Mouse (Mus musculus): ENCODE results near the gene Neo1. TPM values are rescaled to one million over a fixed set of nuclear protein-coding genes. Genes with fewer than 3 reads are reported as not detected.

The Neo1 gene
- polyA plus RNA-seq, 1 experiment = 5.8 TPM

DNA sequence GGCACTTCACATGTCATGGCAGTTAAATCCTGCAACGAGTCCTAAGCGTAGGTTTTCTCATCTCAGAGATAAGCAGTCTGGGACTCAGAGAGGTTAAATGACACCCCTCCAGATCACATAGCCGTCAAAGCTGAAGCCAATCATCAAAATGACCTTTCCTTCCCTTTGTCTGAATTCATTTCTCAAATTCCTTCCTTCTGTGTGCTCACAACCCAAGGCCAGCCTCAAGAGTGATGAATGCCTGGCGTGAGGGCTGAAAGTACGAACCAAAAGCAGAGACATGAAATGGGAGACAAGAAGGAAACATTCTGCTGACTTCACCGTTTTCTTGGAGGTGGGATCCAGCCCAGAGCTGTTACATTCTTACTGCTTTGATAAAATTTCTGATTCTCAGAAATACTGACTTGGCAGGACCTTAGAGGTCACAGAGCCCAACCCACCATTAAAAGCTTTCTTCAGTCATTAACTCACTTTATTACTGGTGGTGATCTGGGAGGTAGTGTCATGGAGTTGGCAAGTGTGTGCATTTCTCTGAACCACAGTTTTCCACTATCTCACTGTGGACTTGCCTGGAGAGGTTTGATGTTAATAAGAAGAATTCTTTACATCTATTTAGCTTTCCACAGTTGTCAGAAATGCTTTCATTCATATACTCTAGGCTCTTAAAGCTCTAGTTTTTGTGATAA, 29.5 kb upstream of the Neo1 start:
- DNase-seq = no peak
- H3K27me3 ChIP-seq (ENCODE audit: control insufficient read depth, insufficient read depth, low read length) = no peaks in the 10 kb centered on the region
- H3K27ac ChIP-seq (ENCODE audit: control insufficient read depth, insufficient read depth, low read length) = no peak overlapping the region
- 84% methylated on average over 6 of the region's 6 CpGs for WGBS
- no peak overlapping the region for H3K4me3 ChIP-seq (ENCODE audit: control insufficient read depth, insufficient read depth, low read length)
- H3K36me3 ChIP-seq (ENCODE audit: control insufficient read depth, insufficient read depth, low read length) = no peaks in the 10 kb centered on the region
- no peaks in the 10 kb centered on the region for H3K4me1 ChIP-seq (replicated peaks; ENCODE audit: control insufficient read depth, insufficient read depth, low read length)
- TF ChIP-seq POLR2A (IDR thresholded peaks at IDR 0.05; ENCODE audit: control insufficient read depth, extremely low read depth, insufficient read depth, low read length, poor library complexity) (no peak), CTCF (IDR thresholded peaks at IDR 0.05; ENCODE audit: borderline replicate concordance, control insufficient read depth, extremely low read depth, insufficient read depth, low read length, poor library complexity) (no peak)

DNA sequence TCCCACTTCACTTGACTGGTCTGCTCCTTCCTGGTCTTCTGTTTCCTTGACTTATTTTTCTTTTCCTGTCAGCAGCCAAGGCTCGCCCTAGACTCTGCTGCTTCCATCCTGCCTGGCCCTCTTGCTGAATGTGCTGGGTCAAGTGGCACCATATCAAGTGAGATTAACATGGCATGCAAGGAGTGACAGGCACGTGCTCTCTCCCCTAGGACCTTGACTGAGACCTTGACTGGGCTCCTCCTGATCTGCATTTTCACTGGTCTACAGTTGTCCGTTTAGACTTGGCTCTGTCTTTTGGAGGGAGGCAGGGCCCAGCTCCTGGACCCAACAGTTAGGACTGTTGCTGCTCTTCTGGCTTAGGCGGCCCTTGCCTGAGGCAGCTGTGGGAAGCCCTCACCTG, 26.2 kb upstream of the Neo1 start:
- no peak for DNase-seq
- no peak overlapping the region for H3K4me3 ChIP-seq (ENCODE audit: control insufficient read depth, insufficient read depth, low read length)
- H3K36me3 ChIP-seq (ENCODE audit: control insufficient read depth, insufficient read depth, low read length) = no peaks in the 10 kb centered on the region
- no peaks in the 10 kb centered on the region for H3K4me1 ChIP-seq (replicated peaks; ENCODE audit: control insufficient read depth, insufficient read depth, low read length)
- H3K27me3 ChIP-seq (ENCODE audit: control insufficient read depth, insufficient read depth, low read length) = no peaks in the 10 kb centered on the region
- no peak overlapping the region for H3K27ac ChIP-seq (ENCODE audit: control insufficient read depth, insufficient read depth, low read length)
- 73% methylated on average over 4 of the region's 4 CpGs for WGBS
- TF ChIP-seq CTCF (IDR thresholded peaks at IDR 0.05; ENCODE audit: borderline replicate concordance, control insufficient read depth, extremely low read depth, insufficient read depth, low read length, poor library complexity) (no peak), POLR2A (IDR thresholded peaks at IDR 0.05; ENCODE audit: control insufficient read depth, extremely low read depth, insufficient read depth, low read length, poor library complexity) (no peak)

DNA sequence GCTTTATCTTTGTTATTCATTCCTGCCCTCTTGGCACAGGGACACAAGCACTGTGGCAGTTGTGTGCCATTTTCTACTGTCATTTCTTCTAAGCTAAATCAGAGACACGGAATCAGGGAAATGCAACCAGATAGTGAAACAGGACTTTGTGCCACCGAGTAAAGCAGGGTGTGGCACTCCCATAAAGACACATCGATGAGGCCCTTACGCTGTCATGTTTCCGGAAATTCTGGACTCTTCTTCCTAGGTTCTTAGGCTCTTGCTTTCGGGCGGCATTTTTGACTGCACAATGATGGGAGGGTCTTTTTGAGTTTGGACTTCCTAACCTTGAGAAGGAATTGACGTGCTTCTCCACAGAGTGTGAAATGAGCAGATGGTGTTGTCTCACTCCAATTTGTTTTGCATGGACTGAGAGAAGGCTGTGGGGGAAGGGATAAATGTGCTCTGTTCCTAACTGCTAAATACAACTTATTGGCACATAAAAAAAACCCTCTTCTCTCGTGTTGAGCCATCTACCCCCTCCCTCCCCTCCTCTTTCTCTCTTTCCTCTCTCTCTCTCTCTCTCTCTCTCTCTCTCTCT, 23.9 kb upstream of the Neo1 start:
- H3K27ac ChIP-seq (ENCODE audit: control insufficient read depth, insufficient read depth, low read length) = no peak overlapping the region
- WGBS = 90% methylated on average over 9 of the region's 9 CpGs
- H3K36me3 ChIP-seq (ENCODE audit: control insufficient read depth, insufficient read depth, low read length) = no peaks in the 10 kb centered on the region
- no peak for TF ChIP-seq POLR2A (IDR thresholded peaks at IDR 0.05; ENCODE audit: control insufficient read depth, extremely low read depth, insufficient read depth, low read length, poor library complexity)
- DNase-seq = no peak
- H3K4me3 ChIP-seq (ENCODE audit: control insufficient read depth, insufficient read depth, low read length) = no peak overlapping the region
- H3K4me1 ChIP-seq (replicated peaks; ENCODE audit: control insufficient read depth, insufficient read depth, low read length) = no peaks in the 10 kb centered on the region
- no peaks in the 10 kb centered on the region for H3K27me3 ChIP-seq (ENCODE audit: control insufficient read depth, insufficient read depth, low read length)

DNA sequence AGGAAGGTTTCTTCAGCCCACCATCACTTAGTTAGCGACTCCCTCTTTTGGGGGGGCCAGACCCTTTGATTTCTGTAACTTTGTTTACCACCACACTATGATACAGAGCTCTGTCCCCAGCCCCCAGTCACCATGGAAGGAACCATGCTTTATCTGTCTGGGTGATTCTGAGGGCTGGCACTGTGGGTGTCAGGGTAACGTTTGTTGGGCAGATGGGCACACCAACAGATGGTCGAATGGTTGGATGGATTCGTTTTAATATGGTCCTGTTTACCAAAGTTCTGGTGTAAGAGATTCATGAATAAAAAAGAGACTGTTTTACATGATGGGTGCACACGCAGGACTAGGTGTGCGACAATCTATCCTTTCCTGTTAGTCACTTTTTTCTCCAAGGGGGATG, 22.9 kb upstream of the Neo1 start:
- no peaks in the 10 kb centered on the region for H3K27me3 ChIP-seq (ENCODE audit: control insufficient read depth, insufficient read depth, low read length)
- H3K36me3 ChIP-seq (ENCODE audit: control insufficient read depth, insufficient read depth, low read length) = no peaks in the 10 kb centered on the region
- no peak for DNase-seq
- no peak overlapping the region for H3K4me3 ChIP-seq (ENCODE audit: control insufficient read depth, insufficient read depth, low read length)
- TF ChIP-seq POLR2A (IDR thresholded peaks at IDR 0.05; ENCODE audit: control insufficient read depth, extremely low read depth, insufficient read depth, low read length, poor library complexity) = no peak
- TF ChIP-seq CTCF (IDR thresholded peaks at IDR 0.05; ENCODE audit: borderline replicate concordance, control insufficient read depth, extremely low read depth, insufficient read depth, low read length, poor library complexity) = no peak
- WGBS = 92% methylated on average over 6 of the region's 6 CpGs
- no peaks in the 10 kb centered on the region for H3K4me1 ChIP-seq (replicated peaks; ENCODE audit: control insufficient read depth, insufficient read depth, low read length)
- H3K27ac ChIP-seq (ENCODE audit: control insufficient read depth, insufficient read depth, low read length) = no peak overlapping the region

DNA sequence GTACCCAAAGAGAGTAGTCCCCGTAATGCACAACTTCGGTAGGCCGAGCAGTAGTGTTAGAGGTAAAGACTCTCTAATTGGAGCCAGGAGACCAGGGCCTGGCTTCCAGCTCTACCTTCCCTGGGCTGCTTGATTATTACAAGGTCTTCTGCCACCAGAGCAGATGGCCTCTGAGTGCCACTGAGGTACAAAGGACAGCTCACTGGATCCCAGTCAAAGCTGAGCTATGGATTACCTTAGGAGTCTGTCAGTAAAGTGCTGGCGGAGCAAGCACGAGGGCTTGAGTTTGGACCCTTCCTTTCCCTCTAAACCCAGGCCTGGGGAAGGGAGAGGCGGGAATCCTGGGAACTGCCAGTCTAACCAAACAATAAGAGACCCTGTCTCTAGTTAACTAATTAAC, 21.8 kb upstream of the Neo1 start:
- Histone ChIP-seq H3K27ac (ENCODE audit: control insufficient read depth, insufficient read depth, low read length) (no peak overlapping the region), H3K4me1 (replicated peaks; ENCODE audit: control insufficient read depth, insufficient read depth, low read length) (no peaks in the 10 kb centered on the region), H3K36me3 (ENCODE audit: control insufficient read depth, insufficient read depth, low read length) (no peaks in the 10 kb centered on the region), H3K27me3 (ENCODE audit: control insufficient read depth, insufficient read depth, low read length) (no peaks in the 10 kb centered on the region), H3K4me3 (ENCODE audit: control insufficient read depth, insufficient read depth, low read length) (no peak overlapping the region)
- TF ChIP-seq CTCF (IDR thresholded peaks at IDR 0.05; ENCODE audit: borderline replicate concordance, control insufficient read depth, extremely low read depth, insufficient read depth, low read length, poor library complexity) = no peak
- TF ChIP-seq POLR2A (IDR thresholded peaks at IDR 0.05; ENCODE audit: control insufficient read depth, extremely low read depth, insufficient read depth, low read length, poor library complexity) = no peak
- DNase-seq = no peak
- WGBS = 95% methylated on average over 6 of the region's 6 CpGs

DNA sequence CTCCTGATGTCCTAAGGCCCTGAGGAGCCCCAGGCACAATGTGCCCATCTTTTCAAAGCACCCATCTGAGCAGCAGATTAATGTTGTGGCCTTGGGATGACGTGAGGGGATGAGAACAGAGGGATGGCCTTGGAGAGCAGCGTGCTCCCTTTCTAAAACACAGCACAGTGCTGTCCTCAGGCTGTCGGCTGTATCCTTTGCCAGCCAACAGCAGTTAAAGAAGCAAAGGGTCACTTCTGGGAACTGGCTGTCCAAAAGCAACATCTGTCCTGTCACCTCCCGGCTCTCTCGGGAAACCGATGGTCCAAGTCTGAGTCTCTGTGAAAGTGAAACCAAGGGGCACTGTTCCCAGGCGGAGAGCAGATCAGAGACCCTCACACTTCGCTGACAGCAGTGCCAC, 20.0 kb upstream of the Neo1 start:
- Histone ChIP-seq H3K27me3 (ENCODE audit: control insufficient read depth, insufficient read depth, low read length) (no peaks in the 10 kb centered on the region), H3K27ac (ENCODE audit: control insufficient read depth, insufficient read depth, low read length) (no peak overlapping the region), H3K4me1 (replicated peaks; ENCODE audit: control insufficient read depth, insufficient read depth, low read length) (no peaks in the 10 kb centered on the region), H3K36me3 (ENCODE audit: control insufficient read depth, insufficient read depth, low read length) (no peaks in the 10 kb centered on the region), H3K4me3 (ENCODE audit: control insufficient read depth, insufficient read depth, low read length) (no peak overlapping the region)
- DNase-seq = no peak
- 86% methylated on average over 8 of the region's 8 CpGs for WGBS
- no peak for TF ChIP-seq CTCF (IDR thresholded peaks at IDR 0.05; ENCODE audit: borderline replicate concordance, control insufficient read depth, extremely low read depth, insufficient read depth, low read length, poor library complexity)
- no peak for TF ChIP-seq POLR2A (IDR thresholded peaks at IDR 0.05; ENCODE audit: control insufficient read depth, extremely low read depth, insufficient read depth, low read length, poor library complexity)

DNA sequence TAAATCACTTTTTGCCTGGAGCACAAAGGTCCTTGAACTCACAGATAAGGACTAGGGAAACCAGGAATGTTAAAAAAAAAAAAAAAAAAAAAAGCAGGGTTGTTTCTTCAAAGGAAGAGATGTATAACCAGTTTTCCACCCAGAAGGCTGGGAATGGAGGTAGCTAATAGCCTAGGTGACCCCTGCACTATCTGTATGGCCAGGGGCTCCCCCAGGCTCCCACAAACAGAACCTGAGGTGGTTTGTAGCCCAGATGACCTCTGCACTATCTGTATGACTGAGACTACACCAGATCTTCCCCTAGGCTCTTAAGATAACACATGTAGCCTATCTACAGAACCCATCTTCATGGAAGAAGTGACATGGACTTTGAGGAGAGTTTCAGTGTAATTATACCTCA, 5.6 kb upstream of the Neo1 start:
- Histone ChIP-seq H3K36me3 (ENCODE audit: control insufficient read depth, insufficient read depth, low read length) (no peaks in the 10 kb centered on the region), H3K27ac (ENCODE audit: control insufficient read depth, insufficient read depth, low read length) (no peak overlapping the region), H3K27me3 (ENCODE audit: control insufficient read depth, insufficient read depth, low read length) (peaks cover 4% of the 10 kb centered on the region; the same call in 1 of the 2 replicates), H3K4me3 (ENCODE audit: control insufficient read depth, insufficient read depth, low read length) (no peak overlapping the region), H3K4me1 (replicated peaks; ENCODE audit: control insufficient read depth, insufficient read depth, low read length) (peaks cover 1% of the 10 kb centered on the region; the same call in 1 of the 2 replicates)
- TF ChIP-seq POLR2A (IDR thresholded peaks at IDR 0.05; ENCODE audit: control insufficient read depth, extremely low read depth, insufficient read depth, low read length, poor library complexity) (no peak), CTCF (IDR thresholded peaks at IDR 0.05; ENCODE audit: borderline replicate concordance, control insufficient read depth, extremely low read depth, insufficient read depth, low read length, poor library complexity) (no peak)
- no peak for DNase-seq
